Comparison of ENCODE assay signal across 24 mouse cellular contexts in genomic region chr11:53507098-53507805, GRCm38 (mm10). TPM values are rescaled to one million over a fixed set of nuclear protein-coding genes. Genes with fewer than 3 reads are reported as not detected.
DNase-seq lines count a peak whose midpoint lies in the region; TF ChIP-seq lines count a peak whose summit lies in the region.
"Had no signal": no experiment of that assay in that cellular context is flagged by ENCODE, and none has a peak within 500 bp of the region (broad histone marks: within the 10 kb centered on the region; RNA-seq: fewer than 3 reads in every experiment).

No protein-coding gene starts in this region.

- no peaks in the 10 kb centered on the region for H3K27me3 ChIP-seq in cerebellum, adult 2 months (ENCODE audit: control insufficient read depth, insufficient read depth, low read length)
- H3K27me3 ChIP-seq: embryonic facial prominence, embryonic 15.5 days; limb, embryonic 15.5 days had no signal

- TF ChIP-seq CTCF in cerebellum, adult 2 months (IDR thresholded peaks at IDR 0.05; ENCODE audit: borderline replicate concordance, insufficient read depth, low read depth, low read length): no peak
- TF ChIP-seq CTCF in cortical plate, adult 2 months (IDR thresholded peaks at IDR 0.05; ENCODE audit: extremely low read depth, insufficient read depth, low read length): no peak

- no peak overlapping the region for H3K4me3 ChIP-seq in cerebellum, adult 2 months (replicated peaks; ENCODE audit: insufficient read depth, low read depth, low read length)
- H3K4me3 ChIP-seq in cortical plate, adult 2 months (ENCODE audit: insufficient read depth, low read length): no peak overlapping the region
- H3K4me3 ChIP-seq: embryonic facial prominence, embryonic 15.5 days; hindbrain, embryonic 15.5 days; limb, embryonic 15.5 days had no signal

- peak; percentile 42 to 43 for DNase-seq in cerebellum, adult 2 months
- DNase-seq in cerebellum, adult 9-11 months: no peak
- peak; percentile 35 for DNase-seq in kidney, postnatal 14 days
- DNase-seq in kidney, postnatal 25 days: no peak
- no peak for DNase-seq in left cerebral cortex, postnatal 14 days (ENCODE audit: low spot score in 2 of 2)
- DNase-seq in ovary, postnatal 10 days (ENCODE audit: low spot score): no peak
- DNase-seq: embryo, embryonic 11 days; right cerebral cortex, postnatal 25 days had no signal

- WGBS in cerebellum, adult 2 months: 65% methylated on average over 9 of the region's 9 CpGs

- intact Hi-C loops in left cerebral cortex, postnatal 14 days (cut with DNase I): no loop called here

- peaks cover 26% of the 10 kb centered on the region for H3K4me1 ChIP-seq in cerebellum, adult 2 months (ENCODE audit: control insufficient read depth, insufficient read depth, low read length)
- peaks cover 6% of the 10 kb centered on the region; the same call in 1 of the 2 replicates for H3K4me1 ChIP-seq in cortical plate, adult 2 months (ENCODE audit: control insufficient read depth, insufficient read depth, low read length)

- peak overlapping the region; percentile 53 for H3K27ac ChIP-seq in cerebellum, adult 2 months (ENCODE audit: insufficient read depth, low read length)
- peak overlapping the region; percentile 18; the same call in 1 of the 2 replicates for H3K27ac ChIP-seq in cortical plate, adult 2 months (ENCODE audit: insufficient read depth, low read length)
- H3K27ac ChIP-seq: embryonic facial prominence, embryonic 15.5 days; hindbrain, embryonic 15.5 days; limb, embryonic 15.5 days had no signal

- TF ChIP-seq POLR2A in cerebellum, adult 2 months (IDR thresholded peaks at IDR 0.05; ENCODE audit: borderline replicate concordance, insufficient read depth, low read length): no peak
- TF ChIP-seq POLR2A in cortical plate, adult 2 months (IDR thresholded peaks at IDR 0.05; ENCODE audit: extremely low read depth, insufficient read depth, low read length): no peak

RNA-seq across cellular contexts. Expression of gene Sept8, which starts 11.8 kb away (rescaled TPM):
- 318 and 354 TPM in 2 replicates for polyA plus RNA-seq in cerebellum, adult 2 months (2012; rRNA removed)
- 379 TPM in 2 replicates for polyA plus RNA-seq in cortical plate, adult 2 months (2012; rRNA removed)
- 100 to 1,000 TPM; 253 to 267 TPM for total RNA-seq in left cerebral cortex, postnatal 14 days (2021)

RNA-seq across cellular contexts. Expression of gene Sowaha, which starts 27.2 kb away (rescaled TPM):
- polyA plus RNA-seq in cerebellum, adult 2 months (2012; rRNA removed): 23.1 and 27.1 TPM in 2 replicates
- 54.0 and 56.1 TPM in 2 replicates for polyA plus RNA-seq in cortical plate, adult 2 months (2012; rRNA removed)
- total RNA-seq in left cerebral cortex, postnatal 14 days (2021): 10 to 100 TPM; 71.5 to 74.7 TPM

RNA-seq across cellular contexts. Expression of gene Gm9945, which starts 27.3 kb away (rescaled TPM):
- 0.65 and 1.6 TPM in 2 replicates for polyA plus RNA-seq in cerebellum, adult 2 months (2012; rRNA removed)
- polyA plus RNA-seq in cortical plate, adult 2 months (2012; rRNA removed): 0.48 and 0.81 TPM in 2 replicates
- total RNA-seq in left cerebral cortex, postnatal 14 days (2021): 1 to 10 TPM; 2.2 to 3.6 TPM
- total RNA-seq: adrenal gland, postnatal 36 days; gastrocnemius, postnatal 14 days; midbrain, postnatal 0 days had no signal
- polyA plus RNA-seq: embryonic facial prominence, embryonic 15.5 days; forebrain, embryonic 11.5 days; heart, embryonic 16.5 days; intestine, postnatal 0 days; limb, embryonic 15.5 days; neural tube, embryonic 11.5 days; stomach, embryonic 16.5 days; thymus, postnatal 0 days had no signal

RNA-seq across cellular contexts. Expression of gene Gm9837, which starts 37.0 kb away (rescaled TPM):
- polyA plus RNA-seq in cerebellum, adult 2 months (2012; rRNA removed): not detected in 2 replicates
- polyA plus RNA-seq in cortical plate, adult 2 months (2012; rRNA removed): not detected in 2 replicates
- total RNA-seq in left cerebral cortex, postnatal 14 days (2021): under 1 TPM in 1 of 2 experiments, not detected in 1; 0.51 TPM
- total RNA-seq: adrenal gland, postnatal 36 days; gastrocnemius, postnatal 14 days; layer of hippocampus, postnatal 14 days; left cerebral cortex, postnatal 25 days; midbrain, postnatal 0 days had no signal
- polyA plus RNA-seq: embryonic facial prominence, embryonic 15.5 days; forebrain, embryonic 11.5 days; frontal cortex, adult 2 months; heart, embryonic 16.5 days; hindbrain, embryonic 15.5 days; intestine, postnatal 0 days; limb, embryonic 15.5 days; midbrain, postnatal 0 days; neural tube, embryonic 11.5 days; stomach, embryonic 16.5 days; thymus, postnatal 0 days had no signal

RNA-seq across cellular contexts. Expression of gene Shroom1, which starts 50.2 kb away (rescaled TPM):
- 7.7 and 8.8 TPM in 2 replicates for polyA plus RNA-seq in cerebellum, adult 2 months (2012; rRNA removed)
- polyA plus RNA-seq in cortical plate, adult 2 months (2012; rRNA removed): 6.5 and 6.8 TPM in 2 replicates
- 1 to 10 TPM; 3.8 to 4.6 TPM for total RNA-seq in left cerebral cortex, postnatal 14 days (2021)

Comparison
In these comparisons a context has a peak if more than half of its experiments do, and no peak if none do; other contexts are left out.
1. DNase-seq: peak in cerebellum, adult 2 months (2 of 2) and kidney, postnatal 14 days (single experiment); none in cerebellum, adult 9-11 months (single experiment), kidney, postnatal 25 days (0 of 2), left cerebral cortex, postnatal 14 days (0 of 2) and ovary, postnatal 10 days (single experiment).